Mouse (Mus musculus): ENCODE data around the gene Slain1. TPM values are rescaled to one million over a fixed set of nuclear protein-coding genes. Genes with fewer than 3 reads are reported as not detected.

The Slain1 gene
- total and polyA plus RNA-seq, 2 experiments from 2014 or later = 15.0 to 59.5 TPM

DNA sequence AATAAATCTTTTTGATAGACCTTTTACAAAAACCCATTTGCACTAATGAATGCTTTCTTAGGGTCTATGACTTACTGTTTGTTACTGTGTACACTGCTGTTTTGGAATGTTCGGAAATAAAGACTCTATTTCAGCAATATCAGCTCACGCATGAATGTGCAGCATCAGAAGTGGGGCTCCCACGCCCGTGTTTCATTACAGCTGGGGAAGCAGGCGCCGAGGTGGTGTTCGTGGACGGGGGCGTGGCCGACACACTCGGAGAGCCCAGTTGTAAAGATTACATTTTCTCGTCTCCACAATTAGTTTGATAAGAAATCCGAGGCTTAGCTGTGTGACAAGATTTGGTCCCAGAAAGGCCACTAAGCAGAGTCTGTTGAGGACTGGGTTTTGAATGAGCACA is 54.7 kb downstream of the Slain1 start:
- DNase-seq (ENCODE audit: low spot score) (no peak), ATAC-seq (no peak)
- 83% methylated on average over 13 of the region's 13 CpGs for WGBS

DNA sequence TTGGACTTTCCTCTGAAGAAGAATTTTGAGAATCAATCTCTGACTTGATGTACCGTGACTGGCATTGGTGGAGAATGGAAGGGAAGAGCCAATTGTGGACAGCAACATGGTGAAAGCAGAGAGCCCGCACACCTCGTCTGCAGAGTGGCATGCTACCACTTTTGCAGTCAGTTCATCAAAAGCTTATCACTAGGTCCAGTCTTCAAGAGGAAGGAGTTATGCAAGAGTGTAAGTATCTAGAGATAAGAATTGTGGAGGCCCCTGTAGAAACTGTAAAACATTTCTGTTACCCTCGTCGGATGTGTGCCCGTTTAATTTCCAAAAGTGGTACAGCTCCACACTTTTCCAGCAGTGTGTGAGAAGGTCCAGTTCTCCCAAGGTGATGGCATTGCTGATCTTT is 56.3 kb downstream of the Slain1 start:
- peaks cover 27% of the 10 kb centered on the region; the same call in 1 of the 2 replicates for H3K36me3 ChIP-seq (ENCODE audit: insufficient read depth, low read length)
- TF ChIP-seq CTCF (IDR thresholded peaks at IDR 0.05; ENCODE audit: low read depth) = no peak

More for the DNA sequence above, 54.7 kb downstream of the Slain1 start:
- no peak overlapping the region for H3K4me3 ChIP-seq (ENCODE audit: low read length)
- peaks cover 27% of the 10 kb centered on the region; the same call in 1 of the 2 replicates for H3K36me3 ChIP-seq (ENCODE audit: insufficient read depth, low read length)
- no peaks in the 10 kb centered on the region for H3K4me1 ChIP-seq (ENCODE audit: insufficient read depth, low read length)
- no peaks in the 10 kb centered on the region for H3K9me3 ChIP-seq (ENCODE audit: low read length)
- no peak overlapping the region for H3K4me2 ChIP-seq (ENCODE audit: low read depth, low read length)
- no peak overlapping the region for H3K27ac ChIP-seq
- H3K9ac ChIP-seq (replicated peaks; ENCODE audit: low read length) = no peak overlapping the region
- H3K27me3 ChIP-seq (ENCODE audit: insufficient read depth, low read length) = no peaks in the 10 kb centered on the region
- no peak for TF ChIP-seq CTCF (IDR thresholded peaks at IDR 0.05; ENCODE audit: low read depth)

DNA sequence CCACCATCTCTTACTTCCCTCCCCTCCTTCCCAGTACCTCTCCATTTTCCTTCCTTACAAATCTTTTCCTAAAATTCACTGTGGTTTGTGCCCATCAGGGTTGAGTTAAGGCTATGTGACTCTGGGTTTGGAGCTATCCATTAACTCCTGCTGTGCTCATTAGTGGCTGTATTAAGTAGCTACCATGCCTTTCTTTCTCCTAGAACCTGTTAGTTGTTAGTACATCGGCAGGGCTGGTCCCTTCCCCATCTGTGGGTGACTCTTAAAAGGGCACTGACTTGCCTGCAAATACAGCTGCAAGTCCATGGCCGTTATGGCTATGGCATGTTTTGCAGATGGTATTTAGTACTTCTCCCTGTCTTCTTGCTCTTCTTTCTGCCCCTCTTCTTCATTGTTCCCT is 58.6 kb downstream of the Slain1 start:
- H3K27ac ChIP-seq = no peak overlapping the region
- no peak for DNase-seq (ENCODE audit: low spot score)
- WGBS = 62% methylated on average over 2 of the region's 2 CpGs
- H3K4me3 ChIP-seq (ENCODE audit: low read length) = no peak overlapping the region
- H3K4me2 ChIP-seq (ENCODE audit: low read depth, low read length) = no peak overlapping the region
- H3K4me1 ChIP-seq (ENCODE audit: insufficient read depth, low read length) = no peaks in the 10 kb centered on the region
- ATAC-seq = no peak
- no peaks in the 10 kb centered on the region for H3K27me3 ChIP-seq (ENCODE audit: insufficient read depth, low read length)
- H3K9me3 ChIP-seq (ENCODE audit: low read length) = no peaks in the 10 kb centered on the region
- H3K36me3 ChIP-seq (ENCODE audit: insufficient read depth, low read length) = peaks cover 18% of the 10 kb centered on the region; the same call in 1 of the 2 replicates
- TF ChIP-seq CTCF (IDR thresholded peaks at IDR 0.05; ENCODE audit: low read depth) = no peak
- no peak overlapping the region for H3K9ac ChIP-seq (replicated peaks; ENCODE audit: low read length)

More for the DNA sequence above, 56.3 kb downstream of the Slain1 start:
- no peaks in the 10 kb centered on the region for H3K9me3 ChIP-seq (ENCODE audit: low read length)
- H3K4me1 ChIP-seq (ENCODE audit: insufficient read depth, low read length) = no peaks in the 10 kb centered on the region
- H3K4me2 ChIP-seq (ENCODE audit: low read depth, low read length) = no peak overlapping the region
- WGBS = 94% methylated on average over 6 of the region's 6 CpGs
- ATAC-seq = no peak
- H3K27me3 ChIP-seq (ENCODE audit: insufficient read depth, low read length) = no peaks in the 10 kb centered on the region
- H3K9ac ChIP-seq (replicated peaks; ENCODE audit: low read length) = no peak overlapping the region
- H3K27ac ChIP-seq = no peak overlapping the region
- DNase-seq (ENCODE audit: low spot score) = no peak
- no peak overlapping the region for H3K4me3 ChIP-seq (ENCODE audit: low read length)

DNA sequence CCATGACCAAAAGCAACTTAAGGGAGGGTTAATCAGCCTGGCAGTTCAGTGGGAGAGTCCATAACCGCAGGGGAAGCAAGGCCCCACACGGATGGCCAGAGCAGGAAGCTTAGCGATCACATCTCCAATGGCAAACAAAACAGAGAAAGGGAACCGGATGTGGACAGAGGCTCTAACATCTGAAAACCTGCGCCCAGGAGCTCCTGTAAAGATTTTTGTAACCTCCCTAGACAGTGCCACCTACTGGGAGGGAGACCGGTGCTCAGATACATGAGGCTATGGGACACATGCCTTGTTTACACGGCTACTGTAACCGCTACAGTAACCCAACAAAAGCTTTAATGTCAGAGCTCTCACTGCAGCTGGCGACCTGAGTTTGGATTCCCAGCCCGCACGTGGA is 59.2 kb downstream of the Slain1 start:
- DNase-seq (ENCODE audit: low spot score) (no peak), ATAC-seq (peak; percentile 7; the same call in 1 of the 2 replicates)
- Histone ChIP-seq H3K36me3 (ENCODE audit: insufficient read depth, low read length) (peaks cover 14% of the 10 kb centered on the region; the same call in 1 of the 2 replicates), H3K4me1 (ENCODE audit: insufficient read depth, low read length) (no peaks in the 10 kb centered on the region), H3K27ac (no peak overlapping the region), H3K4me3 (ENCODE audit: low read length) (no peak overlapping the region), H3K9ac (replicated peaks; ENCODE audit: low read length) (no peak overlapping the region), H3K4me2 (ENCODE audit: low read depth, low read length) (no peak overlapping the region), H3K27me3 (ENCODE audit: insufficient read depth, low read length) (no peaks in the 10 kb centered on the region), H3K9me3 (ENCODE audit: low read length) (no peaks in the 10 kb centered on the region)
- no peak for TF ChIP-seq CTCF (IDR thresholded peaks at IDR 0.05; ENCODE audit: low read depth)
- 93% methylated on average over 11 of the region's 11 CpGs for WGBS

DNA sequence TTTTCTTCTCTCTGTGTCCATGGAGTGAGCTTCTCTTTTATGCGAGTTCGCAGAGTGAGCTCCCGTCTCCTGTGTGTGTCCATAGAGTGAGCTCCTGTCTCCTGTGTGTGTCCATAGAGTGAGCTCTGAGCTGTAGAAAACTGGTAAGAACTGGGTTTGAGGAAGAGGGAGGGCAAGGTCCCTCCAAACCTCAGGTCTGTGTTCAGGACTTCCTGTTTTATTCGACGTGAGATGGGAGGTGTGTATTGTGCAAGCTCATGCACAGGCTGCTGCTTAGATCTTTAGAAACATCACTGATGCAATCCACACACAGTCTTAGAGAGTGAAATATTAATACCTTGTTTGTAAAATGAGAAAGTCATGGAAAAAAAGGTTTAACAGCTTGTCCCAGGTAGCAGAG is 63.0 kb downstream of the Slain1 start:
- WGBS = 94% methylated on average over 5 of the region's 5 CpGs
- no peak overlapping the region for H3K4me2 ChIP-seq (ENCODE audit: low read depth, low read length)
- no peak for ATAC-seq
- H3K9ac ChIP-seq (replicated peaks; ENCODE audit: low read length) = no peak overlapping the region
- no peak overlapping the region for H3K27ac ChIP-seq
- H3K27me3 ChIP-seq (ENCODE audit: insufficient read depth, low read length) = no peaks in the 10 kb centered on the region
- no peaks in the 10 kb centered on the region for H3K36me3 ChIP-seq (ENCODE audit: insufficient read depth, low read length)
- no peak for TF ChIP-seq CTCF (IDR thresholded peaks at IDR 0.05; ENCODE audit: low read depth)
- no peaks in the 10 kb centered on the region for H3K4me1 ChIP-seq (ENCODE audit: insufficient read depth, low read length)
- H3K4me3 ChIP-seq (ENCODE audit: low read length) = no peak overlapping the region
- no peak for DNase-seq (ENCODE audit: low spot score)
- H3K9me3 ChIP-seq (ENCODE audit: low read length) = no peaks in the 10 kb centered on the region

DNA sequence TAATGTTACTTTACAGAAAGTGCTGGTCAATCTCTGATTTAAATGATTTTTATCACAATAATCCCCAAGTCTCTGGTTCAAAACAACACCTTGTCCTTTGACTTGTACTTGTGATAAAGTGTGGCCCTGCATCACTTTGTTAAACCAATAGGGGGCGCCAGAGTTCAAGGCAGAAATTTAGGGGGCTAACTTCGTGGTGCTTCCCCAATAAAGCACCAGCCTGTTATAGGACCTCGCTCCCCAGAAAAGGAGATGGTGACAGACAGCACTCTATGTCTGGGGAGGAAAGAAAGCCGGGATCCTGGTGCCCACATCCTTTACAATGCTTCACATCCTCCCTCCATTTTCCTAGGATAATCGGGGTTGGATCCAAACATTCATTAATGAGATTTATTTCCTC is 67.5 kb downstream of the Slain1 start:
- Histone ChIP-seq H3K9ac (replicated peaks; ENCODE audit: low read length) (no peak overlapping the region), H3K27ac (no peak overlapping the region), H3K9me3 (ENCODE audit: low read length) (no peaks in the 10 kb centered on the region), H3K4me1 (ENCODE audit: insufficient read depth, low read length) (no peaks in the 10 kb centered on the region), H3K4me2 (ENCODE audit: low read depth, low read length) (no peak overlapping the region), H3K27me3 (ENCODE audit: insufficient read depth, low read length) (no peaks in the 10 kb centered on the region), H3K36me3 (ENCODE audit: insufficient read depth, low read length) (no peaks in the 10 kb centered on the region), H3K4me3 (ENCODE audit: low read length) (no peak overlapping the region)
- ATAC-seq (no peak), DNase-seq (ENCODE audit: low spot score) (peak; percentile 29)
- peak; percentile 71 for TF ChIP-seq CTCF (IDR thresholded peaks at IDR 0.05; ENCODE audit: low read depth)
- 41% methylated on average over 5 of the region's 5 CpGs for WGBS

DNA sequence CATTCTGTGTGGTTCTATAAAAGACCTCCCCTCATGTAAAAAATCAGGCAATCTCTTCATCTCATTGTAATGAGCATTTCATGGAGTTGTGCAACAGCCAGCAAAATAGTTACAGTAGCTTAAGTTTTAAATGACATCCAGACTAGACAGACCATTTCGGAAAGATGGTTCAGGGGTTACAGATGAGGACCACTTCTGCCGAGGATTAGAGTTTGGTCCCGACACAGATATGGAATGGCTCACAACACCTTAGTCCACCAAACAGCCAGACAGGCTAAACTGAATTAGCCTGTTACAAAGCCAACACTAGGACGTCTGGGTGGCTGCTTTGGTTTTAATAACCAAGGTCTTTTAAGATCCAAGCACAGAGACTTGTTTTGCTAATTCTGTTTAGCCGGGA is 68.0 kb downstream of the Slain1 start:
- no peak for TF ChIP-seq CTCF (IDR thresholded peaks at IDR 0.05; ENCODE audit: low read depth)
- Histone ChIP-seq H3K4me3 (ENCODE audit: low read length) (no peak overlapping the region), H3K36me3 (ENCODE audit: insufficient read depth, low read length) (no peaks in the 10 kb centered on the region), H3K9me3 (ENCODE audit: low read length) (no peaks in the 10 kb centered on the region), H3K27me3 (ENCODE audit: insufficient read depth, low read length) (no peaks in the 10 kb centered on the region), H3K9ac (replicated peaks; ENCODE audit: low read length) (no peak overlapping the region), H3K27ac (no peak overlapping the region), H3K4me1 (ENCODE audit: insufficient read depth, low read length) (no peaks in the 10 kb centered on the region), H3K4me2 (ENCODE audit: low read depth, low read length) (no peak overlapping the region)
- DNase-seq (ENCODE audit: low spot score) (no peak), ATAC-seq (no peak)
- WGBS = 68% methylated on average over 5 of the region's 5 CpGs
